Mouse (Mus musculus): ENCODE measurements around the gene D11Wsu47e. TPM values are rescaled to one million over a fixed set of nuclear protein-coding genes. Genes with fewer than 3 reads are reported as not detected.

D11Wsu47e gene
- polyA plus RNA-seq, 1 experiment from 2014 or later = 11.9 TPM

DNA sequence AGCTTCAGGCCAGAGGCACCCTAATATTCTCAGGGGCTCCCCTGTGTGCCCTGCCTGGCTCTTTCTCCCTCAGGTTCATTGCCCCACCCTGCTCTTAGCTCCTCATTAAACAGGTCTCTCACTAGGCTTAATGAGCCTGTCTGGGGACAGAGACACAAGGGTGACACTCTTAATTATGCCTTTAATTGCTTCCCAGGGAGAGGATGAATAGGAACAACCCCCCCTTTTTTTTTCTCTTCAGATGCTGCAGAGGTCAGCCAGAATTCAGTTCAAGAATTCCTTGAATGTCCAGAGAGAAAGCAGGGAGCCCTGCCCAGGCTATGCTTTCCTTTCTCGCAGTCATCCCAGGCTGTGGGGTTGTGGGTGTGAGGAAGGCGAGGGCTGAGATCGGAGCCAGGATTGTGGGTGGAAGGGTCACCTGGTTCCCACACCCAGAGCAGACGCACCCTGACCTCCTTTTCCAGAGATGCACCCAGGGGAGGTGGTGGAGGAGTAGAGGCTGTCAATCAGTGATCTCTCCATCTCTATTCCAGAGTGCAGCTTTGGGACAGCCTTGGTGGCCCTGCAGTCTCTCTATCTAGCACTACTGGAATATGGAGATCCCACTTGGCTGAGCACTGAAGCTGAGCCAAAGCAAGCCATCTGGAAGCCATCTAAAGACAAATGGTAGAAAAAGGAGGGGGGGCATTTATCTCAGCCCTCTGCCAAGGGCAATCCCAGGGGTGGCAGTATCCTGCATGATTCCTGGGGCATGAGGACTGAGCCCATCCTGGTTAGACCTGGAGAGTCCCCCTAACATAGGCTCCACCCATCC, 41.2 kb downstream of the D11Wsu47e start:
- Histone ChIP-seq H3K27me3 (replicated peaks; ENCODE audit: insufficient read depth, low read length) (no peaks in the 10 kb centered on the region), H3K36me3 (ENCODE audit: insufficient read depth, low read length) (peaks cover 36% of the 10 kb centered on the region), H3K9ac (replicated peaks; ENCODE audit: low read depth) (no peak overlapping the region), H3K4me3 (ENCODE audit: low read depth, low read length) (no peak overlapping the region), H3K4me1 (ENCODE audit: insufficient read depth, low read depth, low read length) (peaks cover 5% of the 10 kb centered on the region; the same call in 1 of the 2 replicates), H3K4me2 (replicated peaks; ENCODE audit: low read depth, low read length) (no peak overlapping the region), H3K27ac (ENCODE audit: low read length) (peak overlapping the region; percentile 20; the same call in 1 of the 2 replicates), H3K9me3 (ENCODE audit: low read length) (no peaks in the 10 kb centered on the region)
- DNase-seq (ENCODE audit: low spot score) = no peak
- WGBS = 84% methylated on average over 4 of the region's 4 CpGs
- ATAC-seq = no peak
- TF ChIP-seq CTCF (IDR thresholded peaks at IDR 0.05) = no peak
- 0 out of 2 replicates have a peak, but pooled peaks have one; percentile 15 for TF ChIP-seq EP300 (IDR thresholded peaks at IDR 0.05)

DNA sequence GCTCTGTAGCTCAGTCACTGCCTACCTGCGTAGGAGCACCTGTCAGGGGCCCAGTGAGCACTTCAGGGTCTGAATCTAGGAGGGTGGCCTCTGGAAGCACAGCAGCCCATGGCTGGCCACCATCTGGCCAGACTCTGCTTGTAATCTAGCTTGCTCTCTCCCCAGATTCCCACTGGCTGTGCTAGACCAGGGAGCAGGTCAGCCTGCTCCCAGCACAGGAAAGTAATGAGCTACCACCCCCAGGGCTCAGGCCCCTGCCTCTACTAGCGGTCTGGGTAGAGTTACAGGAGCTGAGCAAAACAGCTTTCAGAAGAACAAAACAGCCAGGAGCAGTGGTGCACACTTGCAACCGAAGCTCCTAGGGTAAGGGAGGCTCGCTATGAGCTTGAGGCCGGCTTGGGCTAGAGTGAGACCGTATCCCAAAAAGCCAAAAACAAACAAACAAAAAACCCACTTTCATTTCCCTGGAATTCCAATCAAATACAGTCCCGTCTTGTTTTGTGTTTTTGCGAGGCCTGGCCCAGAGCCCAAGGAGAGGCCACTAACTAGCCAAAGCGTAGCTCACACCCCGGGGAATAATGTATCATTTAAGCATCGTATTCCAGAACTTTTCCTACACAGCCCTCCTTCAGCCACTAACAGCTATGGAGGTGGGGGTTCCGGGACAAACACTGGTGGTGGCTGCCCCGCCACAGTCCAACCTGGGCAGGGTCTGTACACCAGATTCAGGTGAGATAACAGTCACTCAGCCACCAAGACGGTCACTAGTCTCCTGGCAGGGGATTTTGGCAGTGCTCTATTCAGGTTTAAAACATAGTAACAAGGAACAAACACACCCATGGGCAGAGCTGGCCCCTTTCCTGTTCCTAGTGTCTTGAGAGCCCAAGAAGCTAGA, 43.0 kb downstream of the D11Wsu47e start:
- TF ChIP-seq EP300 (IDR thresholded peaks at IDR 0.05) = no peak
- no peak for TF ChIP-seq CTCF (IDR thresholded peaks at IDR 0.05)

DNA sequence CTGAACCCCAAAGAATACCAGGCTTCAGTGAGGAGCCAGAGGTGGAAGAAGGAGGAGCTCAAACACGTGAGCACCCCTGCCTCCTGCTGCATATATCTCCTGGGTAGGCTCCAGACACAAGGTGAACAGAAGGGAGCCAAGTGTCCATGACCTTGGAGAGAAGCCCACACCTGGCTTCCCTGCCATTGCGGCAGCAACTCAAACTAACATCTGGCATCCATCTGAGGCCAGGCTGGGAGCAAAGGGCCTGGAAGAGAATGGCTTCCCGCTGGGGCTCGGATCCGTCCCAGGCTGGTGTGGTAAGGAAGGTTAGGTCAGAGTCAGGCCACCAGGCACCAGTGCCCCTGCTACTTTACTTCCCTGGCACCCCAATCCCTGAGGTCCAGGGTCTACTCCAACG, 43.8 kb downstream of the D11Wsu47e start:
- Histone ChIP-seq H3K27me3 (replicated peaks; ENCODE audit: insufficient read depth, low read length) (no peaks in the 10 kb centered on the region), H3K4me3 (ENCODE audit: low read depth, low read length) (no peak overlapping the region), H3K9ac (replicated peaks; ENCODE audit: low read depth) (no peak overlapping the region), H3K4me2 (replicated peaks; ENCODE audit: low read depth, low read length) (no peak overlapping the region), H3K9me3 (ENCODE audit: low read length) (no peaks in the 10 kb centered on the region), H3K36me3 (ENCODE audit: insufficient read depth, low read length) (peaks cover 36% of the 10 kb centered on the region), H3K4me1 (ENCODE audit: insufficient read depth, low read depth, low read length) (peaks cover 26% of the 10 kb centered on the region; the same call in 1 of the 2 replicates), H3K27ac (ENCODE audit: low read length) (peak overlapping the region; percentile 43; the same call in 1 of the 2 replicates)
- ATAC-seq = no peak
- TF ChIP-seq CTCF (IDR thresholded peaks at IDR 0.05) (no peak), EP300 (IDR thresholded peaks at IDR 0.05) (no peak)
- 61% methylated on average over 6 of the region's 6 CpGs for WGBS
- DNase-seq (ENCODE audit: low spot score) = no peak

More for the DNA sequence above, 43.0 kb downstream of the D11Wsu47e start:
- no peak for DNase-seq (ENCODE audit: low spot score)
- H3K9me3 ChIP-seq (ENCODE audit: low read length) = no peaks in the 10 kb centered on the region
- no peak overlapping the region for H3K9ac ChIP-seq (replicated peaks; ENCODE audit: low read depth)
- 77% methylated on average over 14 of the region's 14 CpGs for WGBS
- peaks cover 19% of the 10 kb centered on the region; the same call in 1 of the 2 replicates for H3K4me1 ChIP-seq (ENCODE audit: insufficient read depth, low read depth, low read length)
- H3K27me3 ChIP-seq (replicated peaks; ENCODE audit: insufficient read depth, low read length) = no peaks in the 10 kb centered on the region
- no peak for ATAC-seq
- no peak overlapping the region for H3K4me3 ChIP-seq (ENCODE audit: low read depth, low read length)
- no peak overlapping the region for H3K4me2 ChIP-seq (replicated peaks; ENCODE audit: low read depth, low read length)
- peak overlapping the region; percentile 43; the same call in 1 of the 2 replicates for H3K27ac ChIP-seq (ENCODE audit: low read length)
- H3K36me3 ChIP-seq (ENCODE audit: insufficient read depth, low read length) = peaks cover 36% of the 10 kb centered on the region

DNA sequence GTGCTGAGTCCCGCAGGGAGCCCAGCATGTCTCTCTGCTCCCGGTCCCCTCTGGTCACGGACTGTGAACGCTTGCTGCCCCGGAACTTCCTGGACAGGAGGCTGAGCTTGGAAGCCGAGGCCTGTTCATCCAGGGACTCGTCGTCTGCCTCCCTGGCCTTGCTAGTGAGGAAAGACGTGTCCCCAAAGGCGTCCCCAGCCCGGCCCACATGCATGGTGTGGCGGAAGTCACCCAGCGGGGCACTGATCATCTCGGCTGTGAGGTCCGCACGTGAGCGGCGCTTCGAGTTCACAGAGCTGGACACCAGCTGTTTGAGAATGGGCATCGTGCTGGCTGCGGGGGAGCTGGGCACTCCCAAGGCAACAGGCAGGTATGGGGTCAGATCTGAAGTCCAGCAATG, 45.0 kb downstream of the D11Wsu47e start:
- WGBS = 83% methylated on average over 21 of the region's 21 CpGs
- no peak for TF ChIP-seq CTCF (IDR thresholded peaks at IDR 0.05)
- TF ChIP-seq EP300 (IDR thresholded peaks at IDR 0.05) = no peak
- Histone ChIP-seq H3K4me1 (ENCODE audit: insufficient read depth, low read depth, low read length) (peaks cover 37% of the 10 kb centered on the region), H3K27me3 (replicated peaks; ENCODE audit: insufficient read depth, low read length) (no peaks in the 10 kb centered on the region), H3K36me3 (ENCODE audit: insufficient read depth, low read length) (peaks cover 36% of the 10 kb centered on the region), H3K4me3 (ENCODE audit: low read depth, low read length) (no peak overlapping the region), H3K9me3 (ENCODE audit: low read length) (no peaks in the 10 kb centered on the region), H3K9ac (replicated peaks; ENCODE audit: low read depth) (no peak overlapping the region), H3K27ac (ENCODE audit: low read length) (peak overlapping the region; percentile 6; the same call in 1 of the 2 replicates), H3K4me2 (replicated peaks; ENCODE audit: low read depth, low read length) (no peak overlapping the region)
- ATAC-seq (no peak), DNase-seq (ENCODE audit: low spot score) (no peak)

DNA sequence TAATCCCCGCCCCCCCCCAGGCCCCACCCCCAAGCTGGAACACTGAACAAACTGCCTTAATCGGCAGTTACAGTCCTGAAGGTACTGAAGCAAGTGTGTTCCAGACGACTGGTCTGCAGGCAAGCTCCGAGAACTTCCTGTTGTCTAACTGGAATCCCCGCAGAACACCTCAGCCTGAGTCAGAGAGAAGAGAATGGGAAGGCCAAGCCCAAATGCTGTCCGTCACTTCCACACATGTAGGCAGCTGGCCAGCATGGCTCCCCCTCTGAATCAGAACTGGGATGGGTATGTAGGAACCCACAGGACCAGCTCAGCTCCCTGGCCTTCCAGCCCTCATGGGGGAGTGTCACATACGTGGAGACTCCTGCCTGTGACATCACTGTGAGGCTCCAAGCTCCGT, 45.7 kb downstream of the D11Wsu47e start:
- Histone ChIP-seq H3K4me1 (ENCODE audit: insufficient read depth, low read depth, low read length) (peaks cover 43% of the 10 kb centered on the region), H3K9ac (replicated peaks; ENCODE audit: low read depth) (no peak overlapping the region), H3K4me2 (replicated peaks; ENCODE audit: low read depth, low read length) (no peak overlapping the region), H3K4me3 (ENCODE audit: low read depth, low read length) (no peak overlapping the region), H3K27me3 (replicated peaks; ENCODE audit: insufficient read depth, low read length) (no peaks in the 10 kb centered on the region), H3K36me3 (ENCODE audit: insufficient read depth, low read length) (peaks cover 36% of the 10 kb centered on the region), H3K9me3 (ENCODE audit: low read length) (no peaks in the 10 kb centered on the region), H3K27ac (ENCODE audit: low read length) (no peak overlapping the region)
- TF ChIP-seq EP300 (IDR thresholded peaks at IDR 0.05) (peak; percentile 78), CTCF (IDR thresholded peaks at IDR 0.05) (no peak)
- ATAC-seq (peak; percentile 4; the same call in 1 of the 2 replicates), DNase-seq (ENCODE audit: low spot score) (peak; percentile 71)
- 37% methylated on average over 8 of the region's 8 CpGs for WGBS

DNA sequence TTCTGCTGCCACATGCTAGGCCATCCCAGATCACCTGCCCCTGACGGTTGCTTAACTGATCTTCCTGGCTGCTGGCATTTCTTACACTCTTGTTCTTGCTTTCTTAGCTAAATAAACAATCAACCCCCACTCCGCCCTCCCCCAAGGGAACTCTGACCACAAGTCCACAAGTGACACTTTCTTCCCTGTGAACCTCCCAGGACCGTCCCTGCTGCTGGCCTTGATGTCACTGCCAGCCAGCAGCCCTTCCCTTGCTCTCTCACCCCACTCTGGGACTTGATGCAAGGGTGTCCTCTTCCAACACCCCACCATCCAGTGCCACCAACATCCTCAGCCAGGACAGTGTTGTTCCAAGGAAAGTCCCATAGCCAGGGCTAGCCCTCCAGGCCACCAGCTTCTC, 46.7 kb downstream of the D11Wsu47e start:
- Histone ChIP-seq H3K4me2 (replicated peaks; ENCODE audit: low read depth, low read length) (no peak overlapping the region), H3K4me3 (ENCODE audit: low read depth, low read length) (no peak overlapping the region), H3K36me3 (ENCODE audit: insufficient read depth, low read length) (peaks cover 35% of the 10 kb centered on the region), H3K9me3 (ENCODE audit: low read length) (no peaks in the 10 kb centered on the region), H3K9ac (replicated peaks; ENCODE audit: low read depth) (0 out of 2 replicates have a peak overlapping the region, but pooled peaks have one; percentile 1), H3K4me1 (ENCODE audit: insufficient read depth, low read depth, low read length) (peaks cover 50% of the 10 kb centered on the region), H3K27ac (ENCODE audit: low read length) (peak overlapping the region; percentile 35), H3K27me3 (replicated peaks; ENCODE audit: insufficient read depth, low read length) (no peaks in the 10 kb centered on the region)
- DNase-seq (ENCODE audit: low spot score) (peak; percentile 50), ATAC-seq (no peak)
- 26% methylated on average over 3 of the region's 3 CpGs for WGBS
- TF ChIP-seq EP300 (IDR thresholded peaks at IDR 0.05) (no peak), CTCF (IDR thresholded peaks at IDR 0.05) (no peak)
